Mouse (Mus musculus) liver, embryonic 14.5 days (tissue): ENCODE measurements around the gene Gm9903.

Source experiments
- CTCF ChIP-seq: IDR thresholded peaks from 2 replicates; pipeline ENCODE4 v1.5.1; 2016; ENCODE audit warnings: antibody characterized with exemption, low read depth, control low read depth
- EP300 ChIP-seq: IDR thresholded peaks from 2 replicates; pipeline ENCODE4 v1.6.1; 2016; ENCODE audit warnings: antibody characterized with exemption, low read depth

- TF ChIP-seq CTCF (no peak), EP300 (no peak)
Measured at GRCm38 (mm10) chr5:33652783-33653173, 23.1 kb downstream of the Gm9903 start.
